Mouse (Mus musculus) erythroblast, adult 5-6 weeks (primary cell): ENCODE data around the gene Klhdc3. TPM values are rescaled to one million over a fixed set of nuclear protein-coding genes. Genes with fewer than 3 reads are reported as not detected.
A peak's percentile ranks its signal among the peaks of the same experiment; 100 is the strongest.

Source experiments
- ATAC-seq: replicated peaks from 2 replicates; pipeline ENCODE4 v1.8.0; 2016; ENCODE audit warnings: moderate number of reproducible peaks, mild to moderate bottlenecking, moderate TSS enrichment, inconsistent platforms; ENCODE audit not compliant: poor library complexity, low FRiP score, severe bottlenecking
- total RNA-seq, 2 experiments: library from RNA; stranded (forward) in 1 of 2; stranded (reverse) in 1 of 2; fragments of 150-400 nt in 1 of 2; fragments of 200-764, 138-1000 nt in 1 of 2; gene quantifications; 2 replicates each; pipeline versions ENCODE4 v1.2.3 to v1.2.4; 2015 to 2017; ENCODE audit warnings: low replicate concordance in 2 of 2

The Klhdc3 gene
- total RNA-seq, 2 experiments from 2014 or later, result 4.1 to 16.9 TPM

GRCm38 (mm10) chr17:46703971-46704886 is 23.5 kb upstream of the Klhdc3 start:
- no peak for ATAC-seq

GRCm38 (mm10) chr17:46702506-46702905 is 21.8 kb upstream of the Klhdc3 start:
- ATAC-seq, result no peak

GRCm38 (mm10) chr17:46702100-46702499 is 21.4 kb upstream of the Klhdc3 start:
- no peak for ATAC-seq

- no peak for ATAC-seq
Measured at GRCm38 (mm10) chr17:46701489-46701888, 20.8 kb upstream of the Klhdc3 start.

- ATAC-seq, result no peak
Measured at GRCm38 (mm10) chr17:46699912-46700311, 19.2 kb upstream of the Klhdc3 start.

GRCm38 (mm10) chr17:46699245-46699644 is 18.5 kb upstream of the Klhdc3 start:
- ATAC-seq, result no peak

GRCm38 (mm10) chr17:46698515-46698914 is 17.8 kb upstream of the Klhdc3 start:
- no peak for ATAC-seq

GRCm38 (mm10) chr17:46694517-46695063 is 13.9 kb upstream of the Klhdc3 start:
- ATAC-seq, result no peak

GRCm38 (mm10) chr17:46691390-46691789 is 10.7 kb upstream of the Klhdc3 start:
- no peak for ATAC-seq

- ATAC-seq, result peak; percentile 68
Measured at GRCm38 (mm10) chr17:46690665-46691064, 10.0 kb upstream of the Klhdc3 start.

GRCm38 (mm10) chr17:46685913-46686312 is 5.2 kb upstream of the Klhdc3 start:
- no peak for ATAC-seq

GRCm38 (mm10) chr17:46682654-46683389 is 2.1 kb upstream of the Klhdc3 start:
- no peak for ATAC-seq

GRCm38 (mm10) chr17:46681466-46682118 is 878 bp upstream of the Klhdc3 start:
- no peak for ATAC-seq

GRCm38 (mm10) chr17:46679843-46680759 is 613 bp downstream of the Klhdc3 start:
- 0 out of 2 replicates have a peak, but pooled peaks have one; percentile 5 for ATAC-seq

- ATAC-seq, result no peak
Measured at GRCm38 (mm10) chr17:46678911-46679310, 1.8 kb downstream of the Klhdc3 start.

GRCm38 (mm10) chr17:46678416-46678815 is 2.3 kb downstream of the Klhdc3 start, which contains the start of gene Mea1:
Gene Mea1 (plus strand): TSS chr17:46678793.
- no peak for ATAC-seq

GRCm38 (mm10) chr17:46674530-46675283 is 6.0 kb downstream of the Klhdc3 start:
- ATAC-seq, result peak; percentile 25

GRCm38 (mm10) chr17:46673850-46674529 is 6.7 kb downstream of the Klhdc3 start, which contains the start of gene Rrp36:
Gene Rrp36 (minus strand): TSS chr17:46674352.
- peak; percentile 98 for ATAC-seq
